Mouse (Mus musculus): ENCODE data around the gene Gper1. TPM values are rescaled to one million over a fixed set of nuclear protein-coding genes. Genes with fewer than 3 reads are reported as not detected.

The Gper1 gene
- polyA plus RNA-seq, 1 experiment, result not detected

DNA sequence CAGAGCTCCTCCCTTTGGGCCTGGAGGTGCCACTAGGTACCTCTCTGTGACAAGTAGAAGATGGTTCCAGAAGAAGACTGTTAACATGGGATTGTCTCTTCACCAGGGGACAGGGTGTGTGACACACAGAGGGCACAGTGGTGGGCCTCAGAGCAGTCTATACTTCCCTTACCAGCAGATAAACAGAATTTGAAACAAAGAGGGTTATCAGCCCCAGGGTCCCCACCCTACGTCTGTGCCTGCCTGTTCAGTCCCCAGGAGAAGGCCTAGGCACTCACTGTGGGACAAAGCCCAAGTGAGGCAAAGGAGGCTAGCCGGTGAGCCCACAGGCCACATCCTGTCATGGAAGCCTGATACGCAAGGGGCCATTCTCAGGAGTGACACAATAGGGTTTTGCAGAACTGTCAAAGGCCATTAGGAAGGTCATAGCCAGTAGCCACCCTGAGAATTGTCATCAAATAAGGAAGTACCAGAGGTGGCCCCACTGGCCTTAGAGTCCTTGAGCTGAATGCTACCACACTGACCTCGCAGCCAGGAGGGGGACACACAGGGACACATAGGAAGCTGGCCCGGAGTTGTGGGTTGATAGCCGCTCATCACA lies 18.1 kb upstream of the Gper1 start, which contains the start of gene C130050O18Rik:
C130050O18Rik (plus strand) TSS at position 480 of the 601 bp plus-strand sequence.
- Histone ChIP-seq H3K4me3 (replicated peaks; ENCODE audit: control insufficient read depth, low read depth, low read length) (peak within 1 kb of the TSS; percentile 65), H3K4me1 (ENCODE audit: control insufficient read depth, insufficient read depth, low read length) (peaks cover 14% of the 10 kb centered on the region), H3K27ac (ENCODE audit: control insufficient read depth, insufficient read depth, low read depth, low read length, poor library complexity) (peak within 1 kb of the TSS; percentile 90)
- no peak for TF ChIP-seq CTCF (IDR thresholded peaks at IDR 0.05; ENCODE audit: control insufficient read depth, insufficient read depth, low read length)
- 0 out of 2 replicates have a peak, but pooled peaks have one; percentile 18 for TF ChIP-seq POLR2A (IDR thresholded peaks at IDR 0.05; ENCODE audit: borderline replicate concordance, control insufficient read depth, low read depth, low read length)
- 10% methylated on average over 6 of the region's 6 CpGs for whole genome bisulfite sequencing

GRCm38 (mm10) chr5:139405478-139405877 lies 17.5 kb upstream of the Gper1 start:
- Histone ChIP-seq H3K27ac (ENCODE audit: control insufficient read depth, insufficient read depth, low read depth, low read length, poor library complexity) (peak overlapping the region; percentile 90), H3K4me3 (replicated peaks; ENCODE audit: control insufficient read depth, low read depth, low read length) (peak overlapping the region; percentile 65), H3K4me1 (ENCODE audit: control insufficient read depth, insufficient read depth, low read length) (peaks cover 14% of the 10 kb centered on the region)
- TF ChIP-seq CTCF (IDR thresholded peaks at IDR 0.05; ENCODE audit: control insufficient read depth, insufficient read depth, low read length) (no peak), POLR2A (IDR thresholded peaks at IDR 0.05; ENCODE audit: borderline replicate concordance, control insufficient read depth, low read depth, low read length) (no peak)
- 25% methylated on average over 7 of the region's 7 CpGs for WGBS

DNA sequence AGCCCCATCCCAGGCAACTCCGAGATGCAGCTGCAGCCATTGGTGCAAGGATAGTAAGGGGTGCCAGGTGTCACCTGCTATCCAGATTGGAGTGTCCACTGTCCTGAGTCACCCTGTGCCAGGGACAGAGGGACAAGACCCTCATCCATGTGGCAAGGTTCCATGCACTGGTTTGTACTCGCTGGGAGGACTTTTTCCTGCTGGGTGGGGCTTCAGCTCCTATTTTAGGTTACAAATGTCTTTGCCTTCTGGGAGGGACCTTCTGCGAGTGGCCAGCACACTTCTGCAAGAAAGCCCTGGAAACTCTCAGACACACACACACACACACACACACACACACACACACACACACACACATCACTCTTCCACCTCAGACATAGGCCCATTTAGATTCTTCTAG lies 17.0 kb upstream of the Gper1 start:
- WGBS, result 30% methylated on average over 3 of the region's 3 CpGs
- no peak for TF ChIP-seq POLR2A (IDR thresholded peaks at IDR 0.05; ENCODE audit: borderline replicate concordance, control insufficient read depth, low read depth, low read length)
- TF ChIP-seq CTCF (IDR thresholded peaks at IDR 0.05; ENCODE audit: control insufficient read depth, insufficient read depth, low read length), result no peak
- Histone ChIP-seq H3K27ac (ENCODE audit: control insufficient read depth, insufficient read depth, low read depth, low read length, poor library complexity) (peak overlapping the region; percentile 90), H3K4me1 (ENCODE audit: control insufficient read depth, insufficient read depth, low read length) (peaks cover 14% of the 10 kb centered on the region), H3K4me3 (replicated peaks; ENCODE audit: control insufficient read depth, low read depth, low read length) (peak overlapping the region; percentile 65)

- peak overlapping the region; percentile 86 for H3K27ac ChIP-seq (ENCODE audit: control insufficient read depth, insufficient read depth, low read depth, low read length, poor library complexity)
- WGBS, result 43% methylated on average over 14 of the region's 14 CpGs
- H3K4me1 ChIP-seq (ENCODE audit: control insufficient read depth, insufficient read depth, low read length), result peaks cover 14% of the 10 kb centered on the region
- TF ChIP-seq CTCF (IDR thresholded peaks at IDR 0.05; ENCODE audit: control insufficient read depth, insufficient read depth, low read length) (no peak; the same call in 1 of the 2 replicates), POLR2A (IDR thresholded peaks at IDR 0.05; ENCODE audit: borderline replicate concordance, control insufficient read depth, low read depth, low read length) (no peak)
- H3K4me3 ChIP-seq (replicated peaks; ENCODE audit: control insufficient read depth, low read depth, low read length), result peak overlapping the region; percentile 70
These were observed 15.6 kb upstream of the Gper1 start for GRCm38 (mm10) chr5:139407121-139407885.

GRCm38 (mm10) chr5:139408511-139408910 lies 14.4 kb upstream of the Gper1 start:
- Histone ChIP-seq H3K27ac (ENCODE audit: control insufficient read depth, insufficient read depth, low read depth, low read length, poor library complexity) (peak overlapping the region; percentile 86), H3K4me1 (ENCODE audit: control insufficient read depth, insufficient read depth, low read length) (peaks cover 12% of the 10 kb centered on the region), H3K4me3 (replicated peaks; ENCODE audit: control insufficient read depth, low read depth, low read length) (peak overlapping the region; percentile 70)
- peak; percentile 17; the same call in 1 of the 2 replicates for TF ChIP-seq CTCF (IDR thresholded peaks at IDR 0.05; ENCODE audit: control insufficient read depth, insufficient read depth, low read length)
- peak; percentile 32; the same call in 1 of the 2 replicates for TF ChIP-seq POLR2A (IDR thresholded peaks at IDR 0.05; ENCODE audit: borderline replicate concordance, control insufficient read depth, low read depth, low read length)
- 15% methylated on average over 7 of the region's 7 CpGs for WGBS

DNA sequence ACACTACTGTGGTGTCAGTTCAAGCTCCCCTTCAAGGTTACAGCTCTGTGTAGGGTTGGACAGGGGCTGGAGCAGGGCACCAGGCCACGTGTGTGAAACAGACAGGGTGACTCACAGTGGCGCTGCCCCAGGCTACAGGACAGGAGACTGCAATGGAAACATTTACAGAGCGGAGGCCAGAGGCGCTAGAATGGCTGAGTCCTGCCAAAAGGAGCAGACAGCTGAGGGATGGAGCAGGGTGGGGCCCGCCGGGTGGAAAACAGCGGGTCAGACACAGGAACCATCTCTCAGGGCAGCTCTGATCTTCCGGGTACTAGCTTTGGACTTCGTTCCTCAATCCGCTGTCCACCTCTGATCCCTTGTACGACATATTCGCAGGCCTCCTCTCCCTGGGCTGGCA lies 13.5 kb upstream of the Gper1 start:
- Histone ChIP-seq H3K27ac (ENCODE audit: control insufficient read depth, insufficient read depth, low read depth, low read length, poor library complexity) (peak overlapping the region; percentile 62), H3K4me1 (ENCODE audit: control insufficient read depth, insufficient read depth, low read length) (peaks cover 6% of the 10 kb centered on the region), H3K4me3 (replicated peaks; ENCODE audit: control insufficient read depth, low read depth, low read length) (no peak overlapping the region)
- whole genome bisulfite sequencing, result 70% methylated on average over 12 of the region's 12 CpGs
- TF ChIP-seq POLR2A (IDR thresholded peaks at IDR 0.05; ENCODE audit: borderline replicate concordance, control insufficient read depth, low read depth, low read length), result no peak
- no peak for TF ChIP-seq CTCF (IDR thresholded peaks at IDR 0.05; ENCODE audit: control insufficient read depth, insufficient read depth, low read length)

- Histone ChIP-seq H3K27ac (ENCODE audit: control insufficient read depth, insufficient read depth, low read depth, low read length, poor library complexity) (no peak overlapping the region), H3K4me3 (replicated peaks; ENCODE audit: control insufficient read depth, low read depth, low read length) (no peak overlapping the region), H3K4me1 (ENCODE audit: control insufficient read depth, insufficient read depth, low read length) (peaks cover 5% of the 10 kb centered on the region)
- TF ChIP-seq CTCF (IDR thresholded peaks at IDR 0.05; ENCODE audit: control insufficient read depth, insufficient read depth, low read length) (no peak), POLR2A (IDR thresholded peaks at IDR 0.05; ENCODE audit: borderline replicate concordance, control insufficient read depth, low read depth, low read length) (no peak)
- WGBS, result 81% methylated on average over 4 of the region's 4 CpGs
These were observed 12.9 kb upstream of the Gper1 start for GRCm38 (mm10) chr5:139410056-139410455.

- no peak overlapping the region for H3K4me3 ChIP-seq (replicated peaks; ENCODE audit: control insufficient read depth, low read depth, low read length)
- 86% methylated on average over 6 of the region's 6 CpGs for WGBS
- H3K27ac ChIP-seq (ENCODE audit: control insufficient read depth, insufficient read depth, low read depth, low read length, poor library complexity), result no peak overlapping the region
- peaks cover 3% of the 10 kb centered on the region for H3K4me1 ChIP-seq (ENCODE audit: control insufficient read depth, insufficient read depth, low read length)
- TF ChIP-seq POLR2A (IDR thresholded peaks at IDR 0.05; ENCODE audit: borderline replicate concordance, control insufficient read depth, low read depth, low read length), result no peak
- TF ChIP-seq CTCF (IDR thresholded peaks at IDR 0.05; ENCODE audit: control insufficient read depth, insufficient read depth, low read length), result no peak
These were observed 11.8 kb upstream of the Gper1 start for GRCm38 (mm10) chr5:139411117-139411516.
